Mouse (Mus musculus) megakaryocyte progenitor cell, adult 5-6 weeks (primary cell): ENCODE measurements around the gene Otop2. TPM values are rescaled to one million over a fixed set of nuclear protein-coding genes. Genes with fewer than 3 reads are reported as not detected.

Experiments
- ATAC-seq: replicated peaks from 2 replicates; pipeline ENCODE4 v1.8.0; 2016; ENCODE audit warnings: mild to moderate bottlenecking, moderate TSS enrichment, inconsistent platforms; ENCODE audit not compliant: poor library complexity
- total RNA-seq, 2 experiments: library from RNA; stranded (forward) in 1 of 2; stranded (reverse) in 1 of 2; fragments of 157-497, 149-512 nt in 1 of 2; fragments of 200-1000 nt in 1 of 2; gene quantifications; 2 replicates each; pipeline versions ENCODE4 v1.2.3 to v1.2.4; 2015 to 2017

Gene Otop2
- total RNA-seq (2015) (not detected in 2 replicates), total RNA-seq (2017) (not detected in 2 replicates)

GRCm38 (mm10) chr11:115306863-115307262 is at the start of gene Otop2:
Gene Otop2 (plus strand): TSS chr11:115307163.
- no peak for ATAC-seq

GRCm38 (mm10) chr11:115257775-115258510 is 49.0 kb upstream of the Otop2 start:
- ATAC-seq = peak; percentile 71

- ATAC-seq = no peak
Observed at GRCm38 (mm10) chr11:115259134-115259533, 47.8 kb upstream of the Otop2 start.

GRCm38 (mm10) chr11:115262954-115263353 is 44.0 kb upstream of the Otop2 start:
- ATAC-seq = no peak

GRCm38 (mm10) chr11:115264136-115264861 is 42.7 kb upstream of the Otop2 start:
- ATAC-seq = no peak

- ATAC-seq = peak; percentile 53; the same call in 1 of the 2 replicates
Observed at GRCm38 (mm10) chr11:115264862-115265668, 41.9 kb upstream of the Otop2 start.

- ATAC-seq = 0 out of 2 replicates have a peak, but pooled peaks have one; percentile 7
Observed at GRCm38 (mm10) chr11:115265771-115266399, 41.1 kb upstream of the Otop2 start.

- no peak for ATAC-seq
Observed at GRCm38 (mm10) chr11:115266400-115266778, 40.6 kb upstream of the Otop2 start.

GRCm38 (mm10) chr11:115267061-115267883 is 39.7 kb upstream of the Otop2 start, which contains the start of gene Grin2c:
Gene Grin2c (minus strand): TSS chr11:115267243.
- ATAC-seq = no peak

- no peak for ATAC-seq
Observed at GRCm38 (mm10) chr11:115267958-115268357, 39.0 kb upstream of the Otop2 start.

- ATAC-seq = no peak
Observed at GRCm38 (mm10) chr11:115269330-115270066, 37.5 kb upstream of the Otop2 start.

- peak; percentile 76 for ATAC-seq
Observed at GRCm38 (mm10) chr11:115270148-115270861, 36.7 kb upstream of the Otop2 start.

GRCm38 (mm10) chr11:115271052-115271451 is 35.9 kb upstream of the Otop2 start:
- no peak for ATAC-seq

- ATAC-seq = no peak
Observed at GRCm38 (mm10) chr11:115271481-115271880, 35.5 kb upstream of the Otop2 start.

- no peak for ATAC-seq
Observed at GRCm38 (mm10) chr11:115272894-115273498, 34.0 kb upstream of the Otop2 start.

GRCm38 (mm10) chr11:115273735-115274134 is 33.2 kb upstream of the Otop2 start:
- no peak for ATAC-seq

- no peak for ATAC-seq
Observed at GRCm38 (mm10) chr11:115274178-115274577, 32.8 kb upstream of the Otop2 start.

GRCm38 (mm10) chr11:115274771-115275170 is 32.2 kb upstream of the Otop2 start:
- no peak for ATAC-seq
